ENCODE assay signal across 9 mouse cellular contexts in the genomic region with DNA sequence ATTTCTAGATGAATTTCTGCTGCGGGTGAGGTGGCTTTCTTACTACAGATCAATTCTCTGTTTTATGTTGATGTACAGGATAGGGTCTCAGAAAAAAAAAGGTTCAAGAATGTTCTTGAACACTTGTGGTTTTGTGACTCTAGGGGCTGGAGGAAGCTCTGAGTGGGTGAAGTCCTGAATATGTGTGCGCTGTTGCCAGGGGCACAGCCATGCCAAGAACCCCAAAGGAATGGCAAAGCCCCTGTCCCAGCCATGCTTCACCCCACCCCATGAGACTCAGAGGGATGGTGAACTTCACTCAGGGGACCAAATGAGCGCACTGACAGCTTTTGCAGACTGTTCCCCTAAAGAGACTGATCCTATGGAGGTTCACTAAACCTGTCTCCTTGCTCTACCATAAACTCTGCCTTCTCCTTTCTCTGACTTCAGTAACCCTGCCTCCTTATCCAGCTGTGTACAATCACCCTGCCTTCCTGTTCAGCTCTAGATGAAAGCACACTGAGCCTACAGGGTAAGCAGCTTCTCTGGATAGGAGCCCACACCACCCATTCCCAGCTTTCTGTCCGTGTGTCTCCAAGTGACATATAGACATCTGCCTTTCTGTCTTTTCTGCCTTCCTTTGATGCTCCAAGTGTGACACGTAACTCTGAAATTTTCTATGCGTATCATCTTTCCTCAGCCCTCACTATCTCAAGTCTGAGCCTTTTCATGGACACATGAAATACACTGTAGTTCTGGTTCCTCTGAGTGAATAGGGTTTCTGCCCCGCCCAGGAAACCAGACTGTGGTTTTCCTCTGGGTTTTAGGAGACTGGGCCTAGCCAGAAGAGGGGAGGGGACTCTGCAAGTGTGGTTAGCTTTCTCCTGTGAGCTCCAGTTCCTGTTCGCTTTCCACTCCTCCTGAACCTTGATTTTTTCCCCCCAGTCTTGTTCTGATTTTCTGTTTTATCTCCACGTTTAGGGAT.
DNase-seq lines count a peak whose midpoint lies in the region; ATAC-seq and TF ChIP-seq lines count a peak whose summit lies in the region.
"Had no signal": no experiment of that assay in that cellular context is flagged by ENCODE, and none has a peak within 500 bp of the region (broad histone marks: within the 10 kb centered on the region; RNA-seq: fewer than 3 reads in every experiment).

No protein-coding gene starts in this region.

- H3K36me3 ChIP-seq in heart, postnatal 0 days (replicated peaks; ENCODE audit: control insufficient read depth, insufficient read depth, low read length) = no peaks in the 10 kb centered on the region
- H3K36me3 ChIP-seq in forebrain, embryonic 16.5 days (ENCODE audit: control insufficient read depth, insufficient read depth) = no peaks in the 10 kb centered on the region
- H3K36me3 ChIP-seq: heart, embryonic 15.5 days had no signal

- no peak overlapping the region for H3K4me3 ChIP-seq in gastrocnemius, adult 2 months
- H3K4me3 ChIP-seq in heart, postnatal 0 days (ENCODE audit: low read depth, low read length) = no peak overlapping the region
- no peak overlapping the region for H3K4me3 ChIP-seq in forebrain, embryonic 16.5 days (replicated peaks; ENCODE audit: low read length)
- H3K4me3 ChIP-seq: heart, embryonic 15.5 days had no signal

- no peaks in the 10 kb centered on the region for H3K4me1 ChIP-seq in heart, postnatal 0 days (ENCODE audit: control insufficient read depth, insufficient read depth)
- no peaks in the 10 kb centered on the region for H3K4me1 ChIP-seq in forebrain, embryonic 16.5 days (replicated peaks; ENCODE audit: control insufficient read depth, insufficient read depth, low read length)

- TF ChIP-seq EP300 in heart, postnatal 0 days (IDR thresholded peaks at IDR 0.05; ENCODE audit: low read depth) = no peak

- no peak for TF ChIP-seq CTCF in gastrocnemius, adult 2 months (IDR thresholded peaks at IDR 0.05)
- no peak for TF ChIP-seq CTCF in heart, postnatal 0 days (IDR thresholded peaks at IDR 0.05; ENCODE audit: low read depth)

- no peaks in the 10 kb centered on the region for H3K27me3 ChIP-seq in heart, postnatal 0 days (ENCODE audit: control insufficient read depth, insufficient read depth, low read length)
- H3K27me3 ChIP-seq in forebrain, embryonic 16.5 days (replicated peaks; ENCODE audit: control insufficient read depth, insufficient read depth, low read length) = no peaks in the 10 kb centered on the region
- H3K27me3 ChIP-seq: heart, embryonic 15.5 days had no signal

- no peak overlapping the region for H3K4me2 ChIP-seq in heart, postnatal 0 days (ENCODE audit: low read depth, low read length)
- no peak overlapping the region for H3K4me2 ChIP-seq in forebrain, embryonic 16.5 days (ENCODE audit: low read length)
- H3K4me2 ChIP-seq: heart, embryonic 15.5 days had no signal

- peak; percentile 47 for DNase-seq in gastrocnemius, adult 2 months
- DNase-seq in gastrocnemius, adult 8-10 months (ENCODE audit: low spot score in 2 of 2) = no peak
- DNase-seq in CD4-positive, CD25-positive, alpha-beta regulatory T cell, adult 2 months (ENCODE audit: low read depth, low spot score) = peak; percentile 85
- DNase-seq in heart, postnatal 0 days (ENCODE audit: low spot score) = no peak
- DNase-seq in adrenal gland, adult 18-20 months (ENCODE audit: low spot score in 2 of 2) = no peak
- no peak for DNase-seq in left cerebral cortex, adult 18-20 months (ENCODE audit: low spot score in 2 of 2)

- ATAC-seq in heart, postnatal 0 days (ENCODE audit: insufficient read depth, low read depth) = no peak
- peak; percentile 96 for ATAC-seq in megakaryocyte, adult 5-6 weeks (ENCODE audit: poor library complexity, severe bottlenecking)
- ATAC-seq in forebrain, embryonic 16.5 days = no peak

- 66% methylated on average over 9 of the region's 9 CpGs for WGBS in heart, postnatal 0 days
- 88% methylated on average over 9 of the region's 9 CpGs for WGBS in forebrain, embryonic 16.5 days

- no peaks in the 10 kb centered on the region for H3K9me3 ChIP-seq in heart, postnatal 0 days (replicated peaks; ENCODE audit: control insufficient read depth, low read length)
- no peaks in the 10 kb centered on the region for H3K9me3 ChIP-seq in forebrain, embryonic 16.5 days (ENCODE audit: control insufficient read depth, low read length)
- H3K9me3 ChIP-seq: heart, embryonic 15.5 days had no signal

- H3K9ac ChIP-seq in heart, postnatal 0 days (replicated peaks; ENCODE audit: low read depth, low read length) = no peak overlapping the region
- no peak overlapping the region for H3K9ac ChIP-seq in forebrain, embryonic 16.5 days (replicated peaks; ENCODE audit: low read depth, low read length)
- H3K9ac ChIP-seq: heart, embryonic 15.5 days had no signal

- intact Hi-C loops in gastrocnemius, adult 2 months (cut with DNase I) = no loop called here

- peak overlapping the region; percentile 46 for H3K27ac ChIP-seq in gastrocnemius, adult 2 months
- peak overlapping the region; percentile 41 for H3K27ac ChIP-seq in heart, postnatal 0 days (ENCODE audit: low read depth)
- no peak overlapping the region for H3K27ac ChIP-seq in forebrain, embryonic 16.5 days (ENCODE audit: low read length)
- H3K27ac ChIP-seq: heart, embryonic 15.5 days had no signal

Comparison
In these comparisons a context has a peak if more than half of its experiments do, and no peak if none do; other contexts are left out.
1. DNase-seq: peak in gastrocnemius, adult 2 months (single experiment) and CD4-positive, CD25-positive, alpha-beta regulatory T cell, adult 2 months (single experiment); none in gastrocnemius, adult 8-10 months (0 of 2), heart, postnatal 0 days (single experiment), adrenal gland, adult 18-20 months (0 of 2) and left cerebral cortex, adult 18-20 months (0 of 2).